Mouse (Mus musculus) megakaryocyte, embryonic 14.5 days (primary cell): ENCODE measurements around the gene Prkcz.

Experiments used
- FLI1 ChIP-seq: IDR thresholded peaks from 2 replicates; pipeline ENCODE4 v1.6.1; 2012; ENCODE audit warnings: low read length, inconsistent platforms, mixed read lengths
- GATA1 ChIP-seq: IDR thresholded peaks from 3 replicates; pipeline ENCODE4 v1.6.1; 2012; ENCODE audit warnings: mixed read lengths, low read length, inconsistent platforms, borderline replicate concordance

- TF ChIP-seq GATA1 (no peak), FLI1 (no peak)
These were observed 86.7 kb downstream of the Prkcz start for GRCm38 (mm10) chr4:155274451-155274850.
